Mouse (Mus musculus): ENCODE data around the gene Apba3.

DNA sequence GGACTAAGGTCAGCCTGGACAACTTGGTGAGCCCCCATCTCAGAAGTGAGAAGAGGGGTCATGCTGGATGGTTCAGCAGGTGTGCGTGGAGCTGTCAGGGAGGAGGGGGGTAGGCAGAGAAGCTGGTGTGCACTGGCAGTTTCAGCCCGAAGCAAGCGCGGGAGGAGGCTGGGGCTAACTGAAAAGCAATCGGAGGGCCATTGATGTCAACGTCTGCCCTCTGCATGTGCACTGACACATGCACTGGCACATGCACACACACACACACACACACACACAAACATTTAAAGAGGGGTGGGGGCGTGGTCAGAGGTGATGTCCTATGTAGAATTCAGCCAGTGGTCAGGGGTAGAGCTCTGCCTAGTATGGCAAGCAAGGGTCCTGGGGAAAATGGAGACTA lies 35.3 kb upstream of the Apba3 start:
- TF ChIP-seq CTCF (IDR thresholded peaks at IDR 0.05; ENCODE audit: extremely low read depth, insufficient read length, insufficient replicate concordance, low read depth, low read length) (no peak), POLR2A (IDR thresholded peaks at IDR 0.05; ENCODE audit: low read depth, low read length) (no peak)

All from small intestine, adult 2 months (tissue).